Mouse (Mus musculus) lung, postnatal 0 days (tissue): ENCODE data around the gene Gins2.

Experiments
- CTCF ChIP-seq: IDR thresholded peaks from 2 replicates; pipeline ENCODE4 v1.5.1; 2016; ENCODE audit warnings: antibody characterized with exemption, mild to moderate bottlenecking
- EP300 ChIP-seq: IDR thresholded peaks from 2 replicates; pipeline ENCODE4 v1.6.1; 2016; ENCODE audit warnings: antibody characterized with exemption, mild to moderate bottlenecking, control low read depth

- no peak for TF ChIP-seq CTCF
- no peak for TF ChIP-seq EP300
These were observed 31.7 kb downstream of the Gins2 start for GRCm38 (mm10) chr8:120557170-120557965.
